Mouse (Mus musculus): ENCODE measurements at regions not wholly inside any gene's neighbourhood (a gene's known extent, or its start where the extent isn't known, plus 50 kb on each side); places are given as distances from the start of the nearest gene placed in this dataset.

DNA sequence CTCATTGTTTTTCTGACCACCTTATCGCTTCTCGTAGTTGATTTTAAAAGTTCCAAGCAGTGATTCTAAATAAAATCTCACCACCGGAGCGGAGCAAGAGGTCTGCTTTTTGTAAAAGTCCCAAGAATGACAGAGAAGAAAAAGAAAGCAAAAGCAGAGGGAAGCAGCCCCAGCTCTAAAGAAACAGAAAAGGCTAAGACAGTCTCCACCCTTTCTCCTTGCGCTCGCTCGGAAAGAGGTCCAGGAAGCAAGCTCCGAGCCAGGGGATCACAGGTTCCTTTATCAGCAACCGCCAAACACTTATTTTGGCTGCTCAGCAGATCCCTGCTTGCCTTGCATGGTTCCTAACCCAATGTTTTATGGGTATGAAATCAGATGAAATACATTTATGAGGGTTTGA, 2594.8 kb upstream of the Gm7489 start:
- 73% methylated on average over 9 of the region's 9 CpGs for WGBS
- Histone ChIP-seq H3K9me3 (no peaks in the 10 kb centered on the region), H3K27ac (no peak overlapping the region), H3K4me1 (peaks cover 13% of the 10 kb centered on the region), H3K4me3 (no peak overlapping the region), H3K36me3 (replicated peaks) (no peaks in the 10 kb centered on the region), H3K27me3 (ENCODE audit: poor library complexity, severe bottlenecking) (no peaks in the 10 kb centered on the region)
- DNase-seq (ENCODE audit: extremely low spot score, low spot score), result no peak

DNA sequence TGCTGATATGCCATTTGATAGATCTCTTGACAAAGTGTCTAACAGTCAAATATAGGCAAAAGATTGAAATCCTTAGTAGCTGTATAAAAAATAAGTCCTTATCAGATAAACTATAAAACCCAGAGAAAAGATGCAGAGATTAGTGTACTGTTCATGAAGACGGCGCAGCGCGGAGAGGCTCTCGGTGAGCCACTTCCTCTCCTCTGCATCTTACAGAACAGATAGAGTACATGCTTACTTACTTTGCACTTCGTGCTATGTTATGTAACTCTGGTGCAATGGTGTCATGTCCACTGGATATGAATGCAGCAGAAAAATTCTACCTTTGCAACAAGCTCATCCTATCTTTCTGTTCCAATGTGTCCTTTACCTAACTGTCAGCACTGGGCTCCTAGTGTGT, 2593.5 kb upstream of the Gm7489 start:
- no peaks in the 10 kb centered on the region for H3K9me3 ChIP-seq
- no peaks in the 10 kb centered on the region for H3K27me3 ChIP-seq (ENCODE audit: poor library complexity, severe bottlenecking)
- H3K4me1 ChIP-seq, result peaks cover 13% of the 10 kb centered on the region
- DNase-seq (ENCODE audit: extremely low spot score, low spot score), result no peak
- H3K36me3 ChIP-seq (replicated peaks), result no peaks in the 10 kb centered on the region
- WGBS, result 97% methylated on average over 6 of the region's 6 CpGs
- H3K27ac ChIP-seq, result no peak overlapping the region
- no peak overlapping the region for H3K4me3 ChIP-seq

DNA sequence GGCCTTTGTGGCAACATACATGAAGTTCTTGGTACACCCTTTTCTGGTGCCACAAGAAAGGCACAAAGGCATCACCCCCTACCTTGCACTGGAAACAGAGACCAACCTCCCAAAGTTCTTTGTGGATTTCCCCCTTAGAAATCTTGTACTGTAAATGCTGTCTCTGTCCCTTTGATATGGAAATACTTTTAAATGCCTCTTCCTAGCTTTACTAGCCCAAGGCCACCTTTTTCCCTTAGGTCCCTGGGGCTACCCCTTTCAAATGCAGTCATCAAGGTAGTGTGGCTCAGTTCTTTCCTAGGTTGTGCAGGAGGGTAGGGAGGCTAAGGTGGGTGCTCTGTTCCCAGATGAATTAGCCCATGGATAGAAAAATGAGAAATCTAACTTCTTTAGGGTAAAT, 2587.9 kb upstream of the Gm7489 start:
- Histone ChIP-seq H3K9me3 (no peaks in the 10 kb centered on the region), H3K4me3 (no peak overlapping the region), H3K36me3 (replicated peaks) (no peaks in the 10 kb centered on the region), H3K27ac (no peak overlapping the region), H3K27me3 (ENCODE audit: poor library complexity, severe bottlenecking) (no peaks in the 10 kb centered on the region), H3K4me1 (peaks cover 7% of the 10 kb centered on the region)
- no peak for DNase-seq (ENCODE audit: extremely low spot score, low spot score)

DNA sequence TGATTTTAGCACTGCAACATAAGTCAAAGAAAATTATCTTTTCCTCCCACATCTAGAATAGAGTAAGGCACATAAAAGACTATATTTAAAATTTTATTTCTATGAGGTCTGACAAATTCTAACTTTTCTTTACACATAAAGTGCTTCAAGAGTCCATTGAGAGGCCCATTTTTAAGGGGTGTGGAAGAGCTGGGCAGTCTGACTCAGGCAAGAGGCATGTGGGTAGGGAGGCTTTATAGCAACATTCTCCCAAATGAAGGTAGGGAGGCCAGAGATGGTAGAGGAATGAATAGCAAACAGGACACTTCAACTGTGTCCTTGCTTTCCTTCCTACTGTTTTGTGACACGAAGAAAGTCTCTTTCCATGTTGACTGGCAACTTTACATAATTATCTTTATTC, 2566.6 kb upstream of the Gm7489 start:
- no peaks in the 10 kb centered on the region for H3K27me3 ChIP-seq (ENCODE audit: poor library complexity, severe bottlenecking)

DNA sequence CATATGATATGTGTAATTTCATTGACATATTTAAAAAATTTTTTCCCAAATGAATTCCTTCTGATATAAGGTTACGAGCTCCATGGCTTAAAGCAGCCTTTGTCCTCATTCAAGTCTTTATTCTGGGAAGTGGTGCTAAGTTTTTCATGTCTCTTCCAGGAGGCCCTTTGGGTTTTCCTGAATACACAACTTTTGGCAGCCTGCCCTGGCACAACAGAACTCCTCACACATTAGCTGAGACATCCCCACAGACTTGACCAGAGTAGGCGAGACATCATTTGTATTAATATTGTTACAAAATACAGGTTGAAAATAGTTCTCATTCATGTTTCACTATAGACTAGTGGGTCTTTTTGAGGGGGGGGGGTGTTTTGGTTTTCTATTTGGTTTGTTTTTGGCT, 2565.9 kb upstream of the Gm7489 start:
- WGBS, result 91% methylated on average over 2 of the region's 2 CpGs
- no peaks in the 10 kb centered on the region for H3K9me3 ChIP-seq
- H3K27ac ChIP-seq, result no peak overlapping the region
- no peaks in the 10 kb centered on the region for H3K27me3 ChIP-seq (ENCODE audit: poor library complexity, severe bottlenecking)
- H3K36me3 ChIP-seq (replicated peaks), result no peaks in the 10 kb centered on the region
- H3K4me3 ChIP-seq, result no peak overlapping the region
- H3K4me1 ChIP-seq, result no peaks in the 10 kb centered on the region
- no peak for DNase-seq (ENCODE audit: extremely low spot score, low spot score)

More for the DNA sequence above, 2566.6 kb upstream of the Gm7489 start:
- H3K27ac ChIP-seq, result no peak overlapping the region
- no peaks in the 10 kb centered on the region for H3K4me1 ChIP-seq
- DNase-seq (ENCODE audit: extremely low spot score, low spot score), result no peak
- WGBS, result 89% methylated on average over 1 of the region's 1 CpGs
- no peaks in the 10 kb centered on the region for H3K36me3 ChIP-seq (replicated peaks)
- H3K9me3 ChIP-seq, result no peaks in the 10 kb centered on the region
- H3K4me3 ChIP-seq, result no peak overlapping the region

DNA sequence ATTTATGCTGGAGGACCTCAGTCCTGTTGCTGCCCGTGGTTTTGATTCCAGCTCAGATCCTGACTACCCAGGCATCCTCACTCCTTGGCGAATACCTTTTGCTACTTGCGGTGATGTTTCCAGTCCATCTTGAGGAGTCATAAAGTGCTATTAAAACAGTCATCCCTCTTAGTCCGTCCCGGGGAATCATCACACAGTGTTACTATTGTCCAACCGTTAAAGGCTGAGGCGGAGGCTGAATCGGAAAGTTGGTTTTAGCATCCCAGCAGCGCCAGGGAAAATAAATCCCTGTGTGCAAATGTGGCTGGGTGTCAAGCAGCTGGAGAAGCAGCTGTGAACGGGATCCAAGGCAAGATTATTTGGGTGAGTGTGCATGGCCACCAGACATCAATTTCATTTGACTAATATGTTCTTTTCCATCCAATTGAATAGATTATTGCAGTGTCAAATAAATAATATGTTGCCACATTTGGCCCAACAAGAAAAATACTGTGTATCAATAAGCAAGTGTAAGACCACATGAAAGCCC, 2564.3 kb upstream of the Gm7489 start:
- Histone ChIP-seq H3K27ac (no peak overlapping the region), H3K36me3 (replicated peaks) (no peaks in the 10 kb centered on the region), H3K27me3 (ENCODE audit: poor library complexity, severe bottlenecking) (no peaks in the 10 kb centered on the region), H3K4me3 (no peak overlapping the region), H3K9me3 (no peaks in the 10 kb centered on the region), H3K4me1 (no peaks in the 10 kb centered on the region)
- whole genome bisulfite sequencing, result 84% methylated on average over 10 of the region's 10 CpGs
- no peak for DNase-seq (ENCODE audit: extremely low spot score, low spot score)

DNA sequence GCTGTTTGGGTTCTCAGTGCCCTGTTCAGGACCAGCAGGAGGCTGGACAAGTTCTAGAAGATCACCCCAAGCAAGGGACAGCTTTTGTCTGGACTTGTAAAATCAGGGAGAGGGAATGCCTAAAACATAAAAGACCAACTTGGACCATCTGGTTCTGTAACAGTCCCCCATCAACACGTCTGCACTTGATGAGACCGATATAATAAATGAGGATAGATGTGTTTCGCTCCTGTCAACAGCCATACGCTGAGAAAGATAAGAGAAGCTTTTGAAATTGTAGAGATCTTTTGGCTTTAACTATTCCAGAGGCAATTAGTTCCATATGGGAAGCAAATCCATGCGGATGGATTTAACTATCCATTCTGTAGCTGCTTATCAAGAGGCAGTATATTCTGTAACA, 2561.4 kb upstream of the Gm7489 start:
- Histone ChIP-seq H3K27ac (no peak overlapping the region), H3K4me3 (no peak overlapping the region), H3K36me3 (replicated peaks) (no peaks in the 10 kb centered on the region), H3K27me3 (ENCODE audit: poor library complexity, severe bottlenecking) (no peaks in the 10 kb centered on the region), H3K9me3 (no peaks in the 10 kb centered on the region), H3K4me1 (no peaks in the 10 kb centered on the region)
- WGBS, result 77% methylated on average over 5 of the region's 5 CpGs
- no peak for DNase-seq (ENCODE audit: extremely low spot score, low spot score)

DNA sequence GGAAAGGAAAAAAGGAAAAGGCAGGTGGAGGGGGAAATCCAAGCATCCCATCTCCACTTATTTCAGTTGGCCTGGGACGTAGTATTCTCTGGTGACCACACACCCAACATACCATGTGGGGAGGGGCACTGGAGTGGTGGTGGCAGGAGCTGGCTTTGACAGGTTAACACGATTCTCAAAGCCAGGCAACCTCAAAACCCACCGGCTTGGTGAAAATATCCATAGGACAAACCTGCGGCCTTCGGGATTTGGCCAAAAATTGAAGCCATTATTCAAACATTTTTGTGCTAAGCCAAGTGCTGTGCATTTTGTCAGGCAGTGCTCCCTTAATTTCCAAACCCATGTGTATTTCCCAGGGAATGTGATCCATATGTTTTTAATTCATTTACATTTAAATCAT, 2560.5 kb upstream of the Gm7489 start:
- no peak for DNase-seq (ENCODE audit: extremely low spot score, low spot score)
- Histone ChIP-seq H3K36me3 (replicated peaks) (no peaks in the 10 kb centered on the region), H3K9me3 (no peaks in the 10 kb centered on the region), H3K27me3 (ENCODE audit: poor library complexity, severe bottlenecking) (no peaks in the 10 kb centered on the region), H3K4me3 (no peak overlapping the region), H3K4me1 (no peaks in the 10 kb centered on the region), H3K27ac (no peak overlapping the region)
- WGBS, result 89% methylated on average over 5 of the region's 5 CpGs

DNA sequence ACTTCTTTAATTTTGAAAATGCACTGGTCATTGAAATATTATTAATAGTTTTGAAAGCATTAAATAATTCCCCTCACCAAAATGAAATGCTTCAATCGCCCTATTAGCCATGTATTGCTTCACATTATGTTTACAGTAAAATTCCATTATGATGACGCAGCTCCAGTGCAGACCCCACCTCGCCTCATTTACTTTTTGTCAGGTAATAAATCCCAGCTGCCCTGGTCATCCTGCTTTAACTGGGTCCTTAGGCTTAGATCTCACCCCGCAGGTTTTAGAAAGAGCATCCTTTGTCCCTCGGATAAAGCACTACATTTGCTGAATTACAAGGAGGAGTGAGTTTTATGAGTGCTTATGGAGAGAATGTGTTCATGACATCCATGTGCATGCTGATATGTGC, 2557.0 kb upstream of the Gm7489 start:
- Histone ChIP-seq H3K4me1 (no peaks in the 10 kb centered on the region), H3K27ac (no peak overlapping the region), H3K9me3 (no peaks in the 10 kb centered on the region), H3K36me3 (replicated peaks) (no peaks in the 10 kb centered on the region), H3K4me3 (no peak overlapping the region), H3K27me3 (ENCODE audit: poor library complexity, severe bottlenecking) (no peaks in the 10 kb centered on the region)
- no peak for DNase-seq (ENCODE audit: extremely low spot score, low spot score)
- 78% methylated on average over 5 of the region's 5 CpGs for WGBS

DNA sequence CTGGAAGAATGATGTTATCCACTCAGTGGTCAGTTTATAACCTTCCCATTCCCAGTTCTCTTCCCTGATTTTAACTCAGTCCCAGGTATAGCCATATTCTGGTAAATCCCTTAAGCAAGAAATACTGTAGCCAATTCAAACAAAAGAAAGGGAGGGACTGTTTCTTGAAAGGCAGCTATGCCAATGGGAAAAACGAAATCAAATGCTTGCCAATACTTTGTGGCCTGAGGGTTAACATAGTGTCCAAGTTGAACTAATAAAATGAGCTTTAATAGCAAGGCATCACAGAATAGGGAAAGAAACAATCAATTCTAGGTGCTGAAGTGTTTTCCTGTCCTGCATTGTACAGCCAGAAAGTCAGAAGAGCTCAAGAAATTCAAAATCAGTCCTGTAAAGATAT, 2548.3 kb upstream of the Gm7489 start:
- WGBS, result 67% methylated on average over 1 of the region's 1 CpGs
- no peaks in the 10 kb centered on the region for H3K4me1 ChIP-seq
- no peak for DNase-seq (ENCODE audit: extremely low spot score, low spot score)
- H3K4me3 ChIP-seq, result no peak overlapping the region
- no peaks in the 10 kb centered on the region for H3K9me3 ChIP-seq
- H3K27me3 ChIP-seq (ENCODE audit: poor library complexity, severe bottlenecking), result no peaks in the 10 kb centered on the region
- H3K36me3 ChIP-seq (replicated peaks), result no peaks in the 10 kb centered on the region
- H3K27ac ChIP-seq, result no peak overlapping the region

DNA sequence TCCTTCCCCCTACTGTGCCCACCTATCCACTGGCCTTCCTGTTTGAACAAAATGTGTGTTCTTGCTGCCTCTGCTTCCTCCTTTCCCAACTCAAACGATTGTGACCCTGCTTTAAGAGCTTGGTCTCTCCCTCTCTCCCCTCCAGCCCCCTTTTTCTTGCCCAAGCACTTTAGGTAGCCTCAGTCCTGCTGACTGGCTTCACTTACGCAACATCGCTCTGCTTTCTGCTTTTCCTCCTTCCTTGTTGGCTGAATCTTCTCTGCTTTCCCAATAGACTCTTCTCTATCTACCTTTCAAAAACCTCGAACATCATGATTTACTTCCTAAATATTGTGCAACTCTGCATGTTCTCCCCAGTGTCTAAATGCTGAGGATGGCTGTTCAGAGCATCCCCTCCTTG, 2538.4 kb upstream of the Gm7489 start:
- Histone ChIP-seq H3K4me1 (no peaks in the 10 kb centered on the region), H3K27ac (no peak overlapping the region), H3K4me3 (no peak overlapping the region), H3K9me3 (no peaks in the 10 kb centered on the region), H3K36me3 (replicated peaks) (no peaks in the 10 kb centered on the region), H3K27me3 (ENCODE audit: poor library complexity, severe bottlenecking) (no peaks in the 10 kb centered on the region)
- DNase-seq (ENCODE audit: extremely low spot score, low spot score), result no peak
- 84% methylated on average over 4 of the region's 4 CpGs for WGBS

DNA sequence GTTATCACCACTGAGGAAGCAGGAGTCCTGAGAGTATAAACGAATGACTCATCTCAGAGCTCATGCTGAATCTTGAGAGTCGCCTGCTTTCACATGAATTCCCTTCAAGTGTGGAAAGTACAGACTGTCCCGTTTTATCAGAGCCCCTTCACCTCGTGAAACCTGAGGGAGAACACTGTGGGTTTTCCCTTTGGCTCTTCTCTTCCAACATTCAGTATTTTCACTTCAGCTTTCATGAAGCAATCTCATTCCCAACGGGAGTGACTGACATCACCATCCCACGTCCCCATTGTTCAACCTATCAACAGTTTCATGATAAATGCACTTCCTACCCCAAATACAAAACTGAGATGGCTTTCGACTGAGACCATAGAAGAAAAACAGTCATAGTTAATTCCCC, 2521.3 kb upstream of the Gm7489 start:
- Histone ChIP-seq H3K4me3 (no peak overlapping the region), H3K36me3 (replicated peaks) (no peaks in the 10 kb centered on the region), H3K9me3 (no peaks in the 10 kb centered on the region), H3K4me1 (no peaks in the 10 kb centered on the region), H3K27ac (no peak overlapping the region), H3K27me3 (ENCODE audit: poor library complexity, severe bottlenecking) (no peaks in the 10 kb centered on the region)
- no peak for DNase-seq (ENCODE audit: extremely low spot score, low spot score)
- 86% methylated on average over 7 of the region's 7 CpGs for WGBS

DNA sequence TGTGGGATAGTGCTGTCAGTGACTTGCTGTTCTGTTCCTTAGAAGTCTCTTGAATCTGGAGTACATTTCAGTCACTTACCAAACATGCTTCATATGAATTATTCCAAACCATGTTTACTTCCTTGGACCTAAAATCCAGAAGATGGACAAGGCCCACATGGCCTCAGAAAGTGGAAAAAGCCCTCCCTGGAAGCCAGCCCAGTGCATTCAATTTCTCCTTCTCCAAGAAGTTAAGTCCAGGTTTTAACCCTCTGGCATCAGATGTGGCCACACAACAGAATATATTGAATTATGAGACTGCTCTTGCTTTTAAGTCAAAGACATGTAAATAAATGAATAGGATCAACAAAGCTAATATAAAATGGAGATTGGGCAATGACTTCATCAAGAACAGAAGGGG, 2513.5 kb upstream of the Gm7489 start:
- Histone ChIP-seq H3K27me3 (ENCODE audit: poor library complexity, severe bottlenecking) (no peaks in the 10 kb centered on the region), H3K9me3 (no peaks in the 10 kb centered on the region), H3K4me1 (no peaks in the 10 kb centered on the region), H3K27ac (no peak overlapping the region), H3K36me3 (replicated peaks) (no peaks in the 10 kb centered on the region), H3K4me3 (no peak overlapping the region)
- no peak for DNase-seq (ENCODE audit: extremely low spot score, low spot score)

DNA sequence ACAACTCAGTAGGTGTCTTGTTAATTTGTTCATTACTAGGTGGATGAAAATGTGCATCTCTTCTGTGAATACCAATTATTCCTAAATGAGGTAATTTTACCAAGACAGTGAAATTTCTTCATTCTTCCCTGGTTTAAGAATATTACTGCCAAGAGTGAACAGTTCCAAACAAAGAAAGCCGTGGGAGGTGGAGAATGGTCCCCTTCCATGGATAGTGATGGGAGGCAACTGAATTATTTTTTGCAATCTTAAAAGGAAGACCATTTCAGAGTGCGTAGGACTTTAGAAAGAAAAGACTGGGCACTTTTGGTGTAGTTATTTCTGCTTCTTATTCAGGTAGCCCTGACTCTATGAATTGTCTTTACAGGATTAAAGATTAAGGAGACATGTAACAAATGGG, 2494.3 kb upstream of the Gm7489 start:
- no peaks in the 10 kb centered on the region for H3K27me3 ChIP-seq (ENCODE audit: poor library complexity, severe bottlenecking)
- no peak overlapping the region for H3K4me3 ChIP-seq
- H3K9me3 ChIP-seq, result no peaks in the 10 kb centered on the region
- 86% methylated on average over 2 of the region's 2 CpGs for WGBS
- H3K27ac ChIP-seq, result no peak overlapping the region
- H3K4me1 ChIP-seq, result no peaks in the 10 kb centered on the region
- H3K36me3 ChIP-seq (replicated peaks), result no peaks in the 10 kb centered on the region
- DNase-seq (ENCODE audit: extremely low spot score, low spot score), result no peak
